Mouse (Mus musculus): ENCODE data around the gene Man1b1. TPM values are rescaled to one million over a fixed set of nuclear protein-coding genes. Genes with fewer than 3 reads are reported as not detected.

Man1b1 gene
- total RNA-seq, 2 experiments from 2014 or later: 18.0 to 20.9 TPM

DNA sequence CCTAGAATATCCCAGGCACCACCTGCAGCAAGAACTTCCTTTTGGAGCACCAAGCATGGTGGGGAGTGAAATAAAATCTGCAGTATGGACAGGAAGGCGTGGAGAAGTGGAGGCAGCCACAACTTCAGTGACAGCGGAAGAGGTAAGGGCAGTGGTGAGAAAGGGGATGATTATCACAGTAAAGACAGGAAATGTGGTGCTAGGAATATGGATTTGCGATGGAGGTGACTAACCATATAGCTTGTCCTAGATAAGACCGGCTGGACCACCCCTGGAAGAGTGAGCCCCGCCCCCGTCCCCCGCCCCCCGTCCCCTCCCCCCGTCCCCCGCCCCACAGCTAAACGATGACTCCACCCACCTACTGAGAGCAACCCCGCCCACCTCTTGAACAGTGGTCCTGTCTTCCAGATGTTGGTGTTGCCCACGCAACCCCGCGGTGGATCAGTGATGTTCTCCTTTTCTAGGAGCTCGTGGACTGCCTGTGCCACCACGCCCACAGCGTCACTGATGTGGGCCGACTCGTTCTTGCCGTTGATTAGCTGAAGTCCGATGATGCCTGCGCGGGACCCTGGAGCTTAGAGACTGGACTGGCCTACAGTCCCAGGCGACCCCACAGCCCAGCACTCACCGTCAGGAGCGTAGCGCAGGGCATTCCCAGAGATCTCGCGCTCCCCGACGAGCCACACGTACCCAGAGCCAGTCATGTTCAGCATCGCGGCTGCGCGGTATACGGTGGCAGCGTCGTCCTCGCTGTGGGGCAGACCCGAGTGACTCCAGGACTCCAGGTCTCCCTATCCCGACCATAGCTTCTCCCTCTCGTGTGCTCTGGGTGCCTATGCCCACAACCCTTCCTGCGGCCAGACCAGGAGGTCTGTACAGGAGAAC is 27.2 kb upstream of the Man1b1 start:
- DNase-seq (ENCODE audit: low spot score): no peak

DNA sequence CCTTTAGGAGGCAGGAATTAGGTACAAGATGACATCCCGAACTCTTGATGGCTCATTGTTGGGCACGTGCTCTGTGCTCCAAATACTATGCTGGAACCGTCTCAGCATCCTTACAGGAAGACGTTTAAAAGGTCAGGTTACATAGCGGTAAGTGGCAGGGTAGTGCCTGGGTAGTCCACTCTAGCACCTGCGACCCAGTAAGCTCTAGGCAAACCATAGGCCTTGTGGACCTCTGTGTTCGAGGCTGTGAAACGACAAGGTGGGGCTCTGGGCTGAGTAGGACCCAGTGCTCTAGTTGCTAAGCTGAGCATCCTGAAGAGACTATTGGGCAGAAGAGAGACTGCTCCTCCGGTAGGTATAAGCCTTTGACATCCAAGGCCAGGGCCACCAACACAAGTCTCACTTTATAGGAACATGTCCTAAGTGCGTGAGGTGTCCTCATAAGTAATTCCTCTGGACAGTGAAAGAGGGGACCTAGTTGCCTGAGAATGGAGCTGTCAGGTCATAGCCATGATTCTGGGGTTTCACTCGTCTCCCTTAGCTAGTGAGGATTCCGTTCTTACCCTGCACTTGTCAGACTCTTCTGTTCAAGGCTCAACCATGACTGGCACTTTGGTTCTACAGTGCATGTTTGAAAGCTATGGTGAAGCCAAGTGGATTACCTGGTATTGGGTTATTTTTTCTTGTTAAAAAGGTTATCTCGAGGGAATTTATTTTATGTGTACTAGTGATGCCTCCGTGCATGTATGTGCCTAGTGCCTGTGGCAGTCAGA is 26.4 kb upstream of the Man1b1 start:
- intact Hi-C loops (cut with DNase I): no loop called here
- no peak for DNase-seq (ENCODE audit: low spot score)

More for the DNA sequence above, 27.2 kb upstream of the Man1b1 start:
- intact Hi-C loops (cut with DNase I): no loop called here

DNA sequence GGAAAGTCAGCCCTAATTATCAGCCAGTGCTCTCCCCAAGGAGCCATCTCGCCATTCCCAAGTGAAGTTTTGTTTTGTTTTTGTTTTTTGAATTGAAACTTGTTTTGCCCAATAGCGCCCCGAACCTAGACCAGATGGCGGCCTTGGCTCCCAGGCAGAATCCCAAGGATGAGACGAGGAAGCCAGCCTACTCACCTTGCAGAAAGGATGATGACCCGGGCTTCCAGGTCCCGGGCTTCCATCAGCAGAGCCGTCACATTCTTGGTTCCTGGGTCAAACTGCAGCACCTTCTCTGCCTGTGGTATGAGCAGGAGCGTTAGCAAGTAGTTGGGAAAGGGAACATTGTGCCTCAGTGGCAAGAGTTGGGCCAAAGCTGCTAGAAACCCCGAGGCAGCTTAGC is 22.0 kb upstream of the Man1b1 start:
- DNase-seq (ENCODE audit: low spot score): no peak
- intact Hi-C loops (cut with DNase I): no loop called here

GRCm38 (mm10) chr2:25310969-25311368 is 21.2 kb upstream of the Man1b1 start:
- DNase-seq (ENCODE audit: low spot score): no peak
- intact Hi-C loops (cut with DNase I): no loop called here

- no peak for DNase-seq (ENCODE audit: low spot score)
- intact Hi-C loops (cut with DNase I): no loop called here
Measured at GRCm38 (mm10) chr2:25311491-25311891, 20.6 kb upstream of the Man1b1 start.

DNA sequence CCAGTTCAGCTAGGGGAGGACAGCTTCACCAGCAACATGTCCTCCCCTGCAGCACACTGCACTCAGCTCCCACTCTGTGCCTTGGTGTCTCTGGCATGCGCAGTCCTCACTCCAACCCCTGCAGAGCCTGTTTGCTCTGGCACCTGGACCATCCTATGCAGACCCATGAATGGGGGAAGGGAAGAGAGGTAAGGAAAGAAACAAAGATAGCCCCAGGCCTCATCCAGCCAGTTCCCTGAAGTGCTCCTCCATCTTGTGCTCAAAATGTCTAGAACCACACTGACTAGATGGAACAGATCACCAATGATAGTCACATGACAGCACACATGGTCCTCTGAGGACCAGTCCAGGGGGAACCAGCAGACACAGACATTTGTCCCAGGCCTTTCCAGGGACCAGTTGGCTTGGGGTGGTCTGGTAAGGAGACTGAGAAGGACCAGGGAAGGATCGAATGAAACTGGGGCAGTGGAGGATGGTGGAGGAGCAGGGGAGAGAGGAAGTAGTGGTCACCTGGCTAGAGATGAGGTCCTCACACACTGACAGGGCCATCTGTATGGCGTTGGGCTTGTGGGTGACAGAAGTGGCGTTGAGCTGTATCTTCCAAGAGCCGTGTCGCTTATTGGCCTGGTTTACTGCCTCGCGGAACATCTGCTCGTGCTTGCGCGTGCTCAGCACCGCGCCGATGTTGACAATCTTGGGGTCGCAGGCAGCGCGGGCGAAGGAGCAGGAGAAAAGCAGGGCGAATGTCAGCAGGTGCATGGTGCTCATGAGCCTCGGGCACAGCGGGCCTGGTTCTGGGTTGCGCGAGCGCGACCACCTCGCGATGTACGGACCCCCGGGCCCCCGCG is 13.8 kb upstream of the Man1b1 start:
- intact Hi-C loops (cut with DNase I): no loop called here
- no peak for DNase-seq (ENCODE audit: low spot score)

DNA sequence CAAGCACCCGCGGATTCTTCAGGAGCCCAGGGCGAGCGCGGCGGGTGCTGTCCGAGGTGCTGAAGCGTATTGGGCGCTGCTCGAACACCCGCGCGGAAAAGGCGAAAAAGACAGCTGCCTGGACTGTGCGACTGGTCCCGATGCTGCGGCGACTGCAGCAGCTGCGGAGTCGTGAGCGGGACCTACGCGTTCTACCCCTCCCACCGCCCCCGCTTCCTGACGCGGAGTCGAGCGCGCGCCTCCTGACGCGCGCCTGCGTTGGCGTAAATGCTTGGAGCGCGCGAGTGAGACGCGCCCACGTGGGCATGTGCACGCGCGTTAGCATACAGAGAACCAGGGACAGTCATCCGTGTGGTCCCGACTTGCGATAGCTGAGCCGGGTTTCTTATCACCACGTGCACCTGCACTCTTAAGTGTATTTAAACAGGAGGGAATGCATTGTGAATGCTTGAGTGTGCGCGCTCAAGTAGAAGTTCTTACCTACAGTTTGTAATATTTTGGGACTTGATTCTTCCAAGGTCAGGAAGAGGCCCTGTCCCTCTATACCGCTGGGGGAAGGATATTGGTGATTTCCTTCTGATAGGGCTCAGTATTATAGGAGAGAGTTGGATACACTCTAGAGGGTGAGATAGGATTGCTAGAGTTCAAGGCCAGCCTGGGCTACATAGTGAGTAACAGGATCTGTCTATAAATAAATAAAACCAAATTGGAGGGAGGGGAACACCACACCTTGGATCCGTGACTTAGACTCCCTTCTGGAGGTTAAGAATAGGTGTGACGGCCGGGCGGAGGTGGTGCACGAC is 13.0 kb upstream of the Man1b1 start, which contains the start of gene Grin1:
TSS of gene Grin1 (minus strand) at position 217 of the 803 bp plus-strand sequence.
- intact Hi-C loops (cut with DNase I): no loop called here
- no peak for DNase-seq (ENCODE audit: low spot score)

- intact Hi-C loops (cut with DNase I): no loop called here
- no peak for DNase-seq (ENCODE audit: low spot score)
Measured at GRCm38 (mm10) chr2:25320084-25320483, 12.1 kb upstream of the Man1b1 start.

DNA sequence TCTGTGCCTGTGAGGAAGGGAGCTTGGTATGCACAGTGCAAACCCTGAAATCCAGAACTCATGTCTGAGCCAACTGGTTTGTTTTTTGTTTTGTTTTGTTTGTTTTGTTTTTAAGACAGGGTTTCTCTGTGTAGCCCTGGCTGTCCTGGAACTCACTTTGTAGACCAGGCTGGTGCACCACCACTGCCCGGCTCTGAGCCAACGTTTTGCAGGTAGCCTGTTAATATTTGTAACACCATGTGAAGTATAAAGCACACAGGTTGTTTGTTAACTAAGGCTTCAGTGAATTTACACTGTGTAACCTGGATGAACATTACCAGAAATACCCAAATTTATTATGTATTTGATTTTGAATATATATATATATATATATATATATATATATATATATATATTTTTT is 6.1 kb upstream of the Man1b1 start:
- intact Hi-C loops (cut with DNase I): loop anchor here (5.0 kb wide), 1 partner anchor 134 kb away; no protein-coding TSS in a partner anchor
- no peak for DNase-seq (ENCODE audit: low spot score)

GRCm38 (mm10) chr2:25328440-25328839 is 3.7 kb upstream of the Man1b1 start:
- no peak for DNase-seq (ENCODE audit: low spot score)
- intact Hi-C loops (cut with DNase I): loop anchor here (5.0 kb wide), 1 partner anchor 136 kb away; no protein-coding TSS in a partner anchor

GRCm38 (mm10) chr2:25331470-25331869 is 668 bp upstream of the Man1b1 start:
- intact Hi-C loops (cut with DNase I): loop anchor here (5.0 kb wide), 2 partner anchors 59 to 74 kb away; partner anchors contain the start of genes Anapc2, Ssna1 and Tmem203
- DNase-seq (ENCODE audit: low spot score): no peak

DNA sequence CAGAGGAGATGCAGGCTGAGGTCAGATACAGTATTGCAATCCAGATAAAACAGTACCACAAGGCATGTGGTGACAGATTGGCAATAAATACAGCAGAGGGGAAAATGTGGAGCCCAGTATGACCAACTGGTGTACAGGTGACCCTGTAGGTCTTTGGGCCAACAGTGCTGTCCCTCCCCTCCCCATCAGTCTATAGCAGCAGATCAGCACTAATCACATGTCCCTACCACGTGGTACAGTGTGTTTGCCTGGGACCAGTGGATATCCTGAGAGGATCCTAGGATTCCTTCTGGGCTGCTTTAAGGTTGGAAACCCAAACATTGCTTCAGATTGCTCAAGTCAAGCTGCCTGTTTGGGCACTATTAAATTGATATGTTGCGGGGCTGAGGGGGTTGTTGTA is 1.4 kb downstream of the Man1b1 start:
- no peak for DNase-seq (ENCODE audit: low spot score)
- intact Hi-C loops (cut with DNase I): loop anchor here (5.0 kb wide), 2 partner anchors 61 to 76 kb away; partner anchors contain the start of genes Anapc2, Ssna1 and Tmem203

- intact Hi-C loops (cut with DNase I): no loop called here
- DNase-seq (ENCODE audit: low spot score): no peak
Measured at GRCm38 (mm10) chr2:25338303-25338702, 6.2 kb downstream of the Man1b1 start.

GRCm38 (mm10) chr2:25348162-25348561 is 16.0 kb downstream of the Man1b1 start:
- DNase-seq (ENCODE audit: low spot score): no peak
- intact Hi-C loops (cut with DNase I): no loop called here

DNA sequence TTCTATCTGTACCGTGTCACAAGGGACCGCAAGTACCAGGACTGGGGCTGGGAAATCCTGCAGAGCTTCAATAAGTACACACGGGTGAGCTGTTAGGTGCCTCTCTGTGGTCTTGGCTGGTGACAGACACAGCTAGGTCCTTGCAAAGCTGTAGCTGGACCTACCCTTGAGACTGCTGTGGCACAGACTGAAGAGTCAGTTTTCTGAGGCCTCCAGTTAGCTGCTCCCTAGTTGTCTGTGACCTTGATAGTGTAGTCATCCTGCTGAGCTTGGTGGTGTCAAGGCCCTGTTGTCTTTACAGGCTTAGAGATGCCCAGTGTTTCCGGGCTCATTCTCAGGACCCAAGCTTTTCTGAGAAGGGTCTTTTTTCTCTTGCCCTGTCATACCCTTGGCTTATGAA is 17.4 kb downstream of the Man1b1 start:
- intact Hi-C loops (cut with DNase I): no loop called here
- DNase-seq (ENCODE audit: low spot score): no peak

DNA sequence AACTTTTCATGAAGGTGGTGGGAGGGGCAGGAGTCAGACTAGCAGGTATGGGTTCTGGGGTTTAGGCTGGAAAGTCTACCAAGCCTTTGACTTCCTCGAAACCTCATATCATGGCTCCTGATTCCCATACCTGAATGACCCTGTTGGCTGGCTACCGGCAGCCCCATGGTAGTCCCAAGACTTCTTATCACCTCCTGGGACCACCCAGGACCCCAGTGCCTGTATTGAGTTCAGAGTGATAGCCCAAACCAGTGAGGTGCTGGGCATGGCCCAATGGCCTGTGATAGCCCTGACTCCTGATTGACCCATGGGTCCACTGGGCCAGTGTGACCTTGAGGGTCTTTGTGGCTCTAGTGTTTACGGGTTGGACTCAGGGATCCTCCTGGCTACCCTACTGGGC is 18.6 kb downstream of the Man1b1 start:
- no peak for DNase-seq (ENCODE audit: low spot score)
- intact Hi-C loops (cut with DNase I): no loop called here

DNA sequence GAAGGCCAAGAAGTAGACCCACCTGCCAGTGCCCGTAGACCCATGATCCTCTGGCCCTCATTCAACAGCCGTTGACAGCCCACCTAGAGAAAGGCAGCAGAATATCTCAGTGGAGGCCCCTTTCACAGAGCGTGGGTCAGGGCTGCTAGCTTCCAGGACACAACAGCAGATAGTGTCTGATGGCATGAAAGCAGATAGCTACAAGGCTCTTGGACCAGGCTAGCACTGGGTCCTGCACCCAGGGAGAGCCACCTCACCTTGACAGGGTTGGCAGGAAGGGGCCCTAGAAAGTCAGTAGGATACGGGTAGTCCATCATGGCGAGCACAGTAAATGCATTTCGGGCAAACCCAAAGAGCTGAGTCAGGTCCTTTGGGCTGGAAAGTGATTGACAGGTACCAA is 22.1 kb downstream of the Man1b1 start:
- intact Hi-C loops (cut with DNase I): no loop called here
- no peak for DNase-seq (ENCODE audit: low spot score)

GRCm38 (mm10) chr2:25355419-25356066 is 23.4 kb downstream of the Man1b1 start:
- DNase-seq (ENCODE audit: low spot score): no peak
- intact Hi-C loops (cut with DNase I): no loop called here

Data from heart, postnatal 25 days (tissue).